Mouse (Mus musculus): ENCODE data around the gene Anxa3. TPM values are rescaled to one million over a fixed set of nuclear protein-coding genes. Genes with fewer than 3 reads are reported as not detected.

Anxa3 gene
- total RNA-seq, 2 experiments from 2014 or later = 31.9 to 46.4 TPM

GRCm38 (mm10) chr5:96827176-96827575 is 34.0 kb downstream of the Anxa3 start:
- no peak for ATAC-seq (replicated peaks; ENCODE audit: low FRiP score, poor library complexity, severe bottlenecking)

DNA sequence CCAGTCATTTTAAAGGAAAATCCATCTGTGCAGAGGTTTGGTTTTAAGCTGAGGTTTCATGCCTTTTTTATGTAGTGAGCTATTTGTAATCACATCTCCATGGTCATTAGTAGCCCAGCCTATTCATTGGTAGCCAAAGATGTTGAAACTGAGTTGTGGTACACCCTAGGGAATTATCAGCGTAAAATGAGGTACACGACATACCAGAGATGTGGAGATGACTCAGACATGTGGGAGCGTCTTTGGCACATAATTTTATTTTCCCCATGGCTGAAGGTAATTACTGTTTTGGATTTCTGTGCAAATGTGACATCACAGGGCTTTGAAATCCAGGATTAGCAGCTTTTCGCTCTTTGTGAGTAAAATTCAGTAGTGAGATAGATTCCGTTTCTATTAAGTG is 41.2 kb downstream of the Anxa3 start:
- no peak for ATAC-seq (replicated peaks; ENCODE audit: low FRiP score, poor library complexity, severe bottlenecking)

DNA sequence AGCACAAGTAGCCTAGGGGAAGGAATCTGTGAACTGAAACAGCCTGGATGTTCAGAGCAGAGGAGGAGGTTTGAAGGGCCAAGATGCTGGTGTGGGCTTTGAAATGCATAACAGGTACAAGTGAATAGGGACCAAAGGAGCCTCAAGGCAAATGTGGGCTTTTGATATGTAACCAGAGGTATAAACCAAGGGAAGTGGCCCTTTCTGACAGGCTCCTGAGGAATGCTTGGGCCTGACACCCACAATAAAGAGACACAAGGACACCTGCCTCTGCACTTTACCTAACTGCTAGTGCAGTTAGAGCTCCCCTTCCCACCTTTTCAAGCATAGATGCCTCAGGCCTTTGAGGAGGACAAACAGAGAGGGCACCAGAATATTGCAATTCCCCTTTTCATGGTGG is 54.8 kb downstream of the Anxa3 start:
- no peak for ATAC-seq (replicated peaks; ENCODE audit: low FRiP score, poor library complexity, severe bottlenecking)

- ATAC-seq (replicated peaks; ENCODE audit: low FRiP score, poor library complexity, severe bottlenecking) = no peak
Observed at GRCm38 (mm10) chr5:96848386-96848785, 55.2 kb downstream of the Anxa3 start.

DNA sequence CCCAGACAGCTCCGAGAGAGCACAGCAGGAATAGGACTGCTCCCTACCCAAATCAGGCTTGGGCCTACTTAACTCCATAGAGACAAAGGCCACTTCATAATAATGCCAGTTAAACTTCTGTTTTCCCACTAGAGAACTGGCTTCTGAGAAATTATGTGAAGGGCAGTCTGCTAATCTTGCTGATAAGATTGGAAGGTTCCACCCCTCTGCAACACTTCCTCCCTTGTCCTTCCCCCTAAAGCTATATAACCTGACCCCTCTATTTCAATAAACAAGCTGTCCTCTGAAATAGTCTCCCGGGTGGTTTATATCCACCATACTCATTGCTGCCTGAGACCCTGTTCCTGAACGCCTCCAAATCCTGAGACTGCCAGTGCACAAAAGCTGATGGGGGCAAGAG is 56.1 kb downstream of the Anxa3 start:
- no peak for ATAC-seq (replicated peaks; ENCODE audit: low FRiP score, poor library complexity, severe bottlenecking)

GRCm38 (mm10) chr5:96853451-96853850 is 60.3 kb downstream of the Anxa3 start:
- no peak for ATAC-seq (replicated peaks; ENCODE audit: low FRiP score, poor library complexity, severe bottlenecking)

- no peak for ATAC-seq (replicated peaks; ENCODE audit: low FRiP score, poor library complexity, severe bottlenecking)
Observed at GRCm38 (mm10) chr5:96854350-96854749, 61.2 kb downstream of the Anxa3 start.

DNA sequence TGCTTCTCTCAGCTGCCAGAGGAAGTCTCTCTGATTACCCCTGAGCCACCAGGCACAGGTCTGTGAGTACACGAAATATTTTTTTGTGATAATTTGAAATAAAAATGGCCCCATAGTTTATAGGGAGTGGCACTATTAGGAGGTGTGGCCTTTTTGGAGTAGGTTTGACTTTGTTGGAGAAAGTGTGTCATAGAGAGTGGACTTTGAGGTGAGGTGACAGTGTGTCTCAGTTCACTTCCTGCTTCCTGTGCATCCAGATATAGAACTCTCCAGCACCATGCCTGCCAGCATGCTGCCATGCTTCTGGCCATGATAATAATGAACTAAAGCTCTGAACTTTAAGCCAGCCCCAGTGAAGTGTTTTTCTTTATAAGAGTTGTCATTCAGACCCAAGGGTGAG is 66.8 kb downstream of the Anxa3 start:
- ATAC-seq (replicated peaks; ENCODE audit: low FRiP score, poor library complexity, severe bottlenecking) = no peak

DNA sequence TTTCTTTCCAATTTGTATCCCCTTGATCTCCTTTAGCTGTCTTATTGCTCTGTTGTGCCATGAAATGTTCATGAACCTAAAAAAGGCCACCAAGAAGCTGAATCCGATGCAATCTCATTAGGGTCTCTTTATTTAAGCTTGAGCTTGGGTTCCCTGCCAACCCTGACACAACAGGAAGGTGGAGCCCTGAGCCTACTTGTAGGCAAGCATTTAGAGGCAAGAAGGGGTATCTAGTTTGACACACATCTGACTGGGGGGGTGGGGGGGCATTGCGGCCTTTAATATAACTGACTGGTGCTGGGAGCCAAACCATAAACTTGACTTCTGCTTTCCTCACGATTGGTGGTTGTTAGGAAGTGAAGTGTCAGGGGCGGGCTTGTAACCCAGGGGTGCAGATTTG is 74.0 kb downstream of the Anxa3 start:
- no peak for ATAC-seq (replicated peaks; ENCODE audit: low FRiP score, poor library complexity, severe bottlenecking)

DNA sequence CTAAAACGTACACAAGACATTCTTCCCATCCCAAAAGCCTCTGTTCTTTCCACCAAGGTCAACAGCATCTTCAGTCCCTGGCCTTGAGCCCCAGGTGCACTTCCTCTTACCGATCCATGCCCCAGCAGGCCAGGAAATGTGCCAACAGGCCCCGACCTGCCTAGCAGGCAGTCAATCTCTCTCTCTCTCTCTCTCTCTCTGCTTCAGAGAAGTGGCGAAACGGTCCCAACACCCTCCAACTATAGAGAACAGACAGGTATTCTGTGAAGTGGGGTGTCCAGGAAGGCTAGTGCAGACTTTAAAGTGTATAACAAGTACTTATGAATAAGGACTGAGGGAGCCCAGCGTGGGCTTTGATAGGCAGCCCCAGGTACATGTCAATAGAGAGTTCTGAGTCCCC is 75.8 kb downstream of the Anxa3 start:
- no peak for ATAC-seq (replicated peaks; ENCODE audit: low FRiP score, poor library complexity, severe bottlenecking)

DNA sequence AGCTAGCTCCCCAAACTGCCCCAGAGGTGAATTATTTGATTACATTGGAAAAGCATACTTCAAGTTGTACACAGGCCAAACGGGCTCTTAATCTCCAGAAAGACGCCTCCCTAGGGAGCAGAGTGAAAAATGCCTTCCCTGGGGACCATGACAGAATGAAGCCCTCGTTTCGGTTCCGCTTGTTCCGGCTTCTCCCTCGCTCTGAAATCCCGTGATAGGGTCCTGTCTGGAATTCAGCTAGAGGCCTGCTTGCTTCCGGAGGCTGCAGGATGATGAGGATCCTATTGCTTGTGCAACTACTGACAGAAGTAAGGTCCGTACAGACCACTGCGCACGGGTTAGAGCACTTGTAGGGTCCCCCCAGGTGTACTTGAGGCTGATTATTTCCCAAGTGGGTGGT is 77.9 kb downstream of the Anxa3 start:
- no peak for ATAC-seq (replicated peaks; ENCODE audit: low FRiP score, poor library complexity, severe bottlenecking)

GRCm38 (mm10) chr5:96878178-96878577 is 85.0 kb downstream of the Anxa3 start:
- peak; percentile 68 for ATAC-seq (replicated peaks; ENCODE audit: low FRiP score, poor library complexity, severe bottlenecking)

- ATAC-seq (replicated peaks; ENCODE audit: low FRiP score, poor library complexity, severe bottlenecking) = no peak
Observed at GRCm38 (mm10) chr5:96878851-96879540, 85.9 kb downstream of the Anxa3 start.

- no peak for ATAC-seq (replicated peaks; ENCODE audit: low FRiP score, poor library complexity, severe bottlenecking)
Observed at GRCm38 (mm10) chr5:96880231-96880630, 87.1 kb downstream of the Anxa3 start.

DNA sequence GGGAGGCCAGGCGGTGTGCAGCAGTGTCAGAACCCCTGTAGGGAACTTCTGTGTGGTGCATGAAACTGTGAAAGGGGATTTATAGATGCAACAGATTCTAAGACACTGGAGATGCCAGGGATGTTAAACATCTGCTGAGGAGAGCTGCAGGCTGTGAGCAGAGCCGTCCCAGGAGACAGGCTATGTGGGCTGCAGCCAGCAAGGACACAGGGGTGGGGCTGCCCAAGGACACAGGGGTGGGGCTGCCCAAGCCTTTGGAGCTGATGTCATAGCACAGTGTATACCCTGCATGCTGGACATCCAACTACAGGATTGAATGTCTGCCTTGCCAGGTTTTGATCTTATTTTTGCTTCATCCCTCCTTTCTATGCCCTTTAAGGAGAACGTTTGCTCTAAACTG is 88.0 kb downstream of the Anxa3 start:
- peak; percentile 63; the same call in 1 of the 2 replicates for ATAC-seq (replicated peaks; ENCODE audit: low FRiP score, poor library complexity, severe bottlenecking)

DNA sequence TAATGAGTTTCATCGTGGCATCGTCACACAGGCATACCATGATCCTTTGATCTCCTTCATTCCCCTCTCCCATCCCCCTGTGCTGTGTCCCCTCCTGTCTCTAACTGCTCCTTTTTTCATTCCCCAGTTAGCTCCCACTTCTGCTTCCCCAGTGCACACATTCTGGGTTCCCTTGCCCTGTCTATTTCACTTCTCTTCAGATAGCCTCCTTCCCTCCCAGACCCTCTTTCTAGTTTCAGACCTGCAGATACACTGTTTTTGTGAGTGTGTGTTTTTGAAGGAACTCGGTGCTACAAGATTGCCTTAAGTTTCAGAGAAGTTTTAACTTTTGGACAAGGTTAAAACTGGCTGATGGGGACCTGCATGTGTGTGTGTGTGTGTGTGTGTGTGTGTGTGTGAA is 88.5 kb downstream of the Anxa3 start:
- ATAC-seq (replicated peaks; ENCODE audit: low FRiP score, poor library complexity, severe bottlenecking) = no peak

DNA sequence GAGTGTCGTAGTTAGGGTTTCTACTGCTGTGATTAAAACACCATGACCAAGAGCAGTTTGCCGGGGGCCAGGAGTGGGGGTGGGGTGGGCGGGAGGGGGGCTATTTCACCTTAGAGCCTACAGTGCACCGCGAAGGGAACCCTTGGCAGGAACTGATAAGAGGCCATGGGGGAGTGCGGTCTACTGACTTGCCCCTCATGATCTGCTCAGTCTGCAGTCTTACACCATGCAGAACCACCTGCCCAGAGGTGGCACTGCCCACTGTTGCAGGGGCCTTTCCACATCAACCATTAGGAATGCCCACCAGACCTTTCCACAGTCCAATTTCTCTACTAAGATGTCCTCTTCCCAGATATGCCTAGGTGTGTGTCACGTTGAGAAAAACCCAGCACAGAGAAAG is 92.1 kb downstream of the Anxa3 start:
- ATAC-seq (replicated peaks; ENCODE audit: low FRiP score, poor library complexity, severe bottlenecking) = no peak

- ATAC-seq (replicated peaks; ENCODE audit: low FRiP score, poor library complexity, severe bottlenecking) = no peak
Observed at GRCm38 (mm10) chr5:96888396-96888795, 95.3 kb downstream of the Anxa3 start.

- ATAC-seq (replicated peaks; ENCODE audit: low FRiP score, poor library complexity, severe bottlenecking) = no peak
Observed at GRCm38 (mm10) chr5:96890367-96890766, 97.2 kb downstream of the Anxa3 start.

All from erythroid progenitor cell, adult 5-6 weeks (primary cell).